Mouse (Mus musculus) megakaryocyte, embryonic 14.5 days (primary cell): ENCODE results near the gene Mapkapk3.

Experiments used
- FLI1 ChIP-seq: IDR thresholded peaks from 2 replicates; pipeline ENCODE4 v1.6.1; 2012; ENCODE audit warnings: low read length, inconsistent platforms, mixed read lengths
- GATA1 ChIP-seq: IDR thresholded peaks from 3 replicates; pipeline ENCODE4 v1.6.1; 2012; ENCODE audit warnings: mixed read lengths, low read length, inconsistent platforms, borderline replicate concordance

GRCm38 (mm10) chr9:107271177-107271938 is 18.3 kb downstream of the Mapkapk3 start:
- no peak for TF ChIP-seq GATA1
- TF ChIP-seq FLI1: no peak
